Mouse (Mus musculus): ENCODE measurements around the gene Gm9903. TPM values are rescaled to one million over a fixed set of nuclear protein-coding genes. Genes with fewer than 3 reads are reported as not detected.

Gm9903 gene
- total RNA-seq, 2 experiments from 2014 or later: 0.15 TPM; not detected in 1

DNA sequence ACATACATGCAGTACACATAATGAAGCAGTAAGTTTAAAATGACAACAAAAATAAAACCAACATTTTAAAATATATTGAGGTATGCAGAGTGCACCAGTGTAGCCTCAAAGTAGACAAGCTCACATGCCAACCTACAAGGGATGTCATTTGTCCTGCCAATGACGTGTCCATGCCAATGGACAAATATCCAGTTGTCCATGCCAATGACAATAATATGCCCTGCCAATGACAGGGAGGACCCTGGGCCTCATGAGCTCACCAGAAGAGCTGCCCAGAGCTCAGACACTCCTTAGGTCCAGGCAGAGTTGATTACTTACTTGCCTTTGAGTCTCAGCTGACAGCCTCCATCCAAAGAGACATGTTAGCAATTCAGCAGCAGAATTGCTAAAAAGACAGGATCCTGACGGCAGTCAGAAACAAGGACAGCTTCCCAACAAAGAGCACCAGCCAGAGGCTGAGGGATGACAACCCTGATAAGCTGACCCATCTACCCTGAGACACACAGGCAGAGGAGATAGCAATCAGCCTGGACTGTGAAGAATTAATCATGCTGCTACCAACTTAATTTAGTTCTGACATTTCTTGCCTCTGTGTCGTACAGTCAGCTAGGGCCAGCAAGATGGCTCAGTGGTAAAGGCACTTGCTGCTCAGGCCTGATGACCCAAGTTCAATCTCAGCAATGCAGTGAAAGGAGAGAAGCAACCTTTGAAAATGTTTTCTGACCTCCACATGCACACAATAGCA lies 8.1 kb downstream of the Gm9903 start:
- ATAC-seq (replicated peaks; ENCODE audit: poor library complexity, severe bottlenecking): no peak

- ATAC-seq (replicated peaks; ENCODE audit: poor library complexity, severe bottlenecking): no peak
These were observed 9.1 kb downstream of the Gm9903 start for GRCm38 (mm10) chr5:33638826-33639225.

DNA sequence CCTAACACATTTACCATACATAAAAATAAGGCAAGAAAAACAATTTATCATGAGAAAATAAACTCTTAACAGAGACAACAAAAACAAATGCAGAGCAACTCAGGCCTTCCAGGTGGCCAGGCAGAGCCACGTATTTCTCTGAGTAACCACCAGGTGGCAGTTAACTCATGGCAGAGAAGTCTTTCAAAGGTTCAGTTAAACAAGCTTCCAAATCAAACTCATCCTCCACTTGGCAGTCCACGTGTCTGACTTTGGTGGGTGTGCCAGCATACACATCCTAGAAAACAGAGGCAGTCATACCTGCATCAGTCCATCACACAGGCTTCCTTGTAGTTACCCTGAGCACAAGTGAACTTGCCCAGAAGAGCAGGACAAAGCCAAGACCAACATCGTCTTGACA lies 10.9 kb downstream of the Gm9903 start:
- ATAC-seq (replicated peaks; ENCODE audit: poor library complexity, severe bottlenecking): peak; percentile 35; the same call in 1 of the 2 replicates

- no peak for ATAC-seq (replicated peaks; ENCODE audit: poor library complexity, severe bottlenecking)
These were observed 21.3 kb downstream of the Gm9903 start for GRCm38 (mm10) chr5:33651017-33651416.

- no peak for ATAC-seq (replicated peaks; ENCODE audit: poor library complexity, severe bottlenecking)
These were observed 21.8 kb downstream of the Gm9903 start for GRCm38 (mm10) chr5:33651541-33651920.

DNA sequence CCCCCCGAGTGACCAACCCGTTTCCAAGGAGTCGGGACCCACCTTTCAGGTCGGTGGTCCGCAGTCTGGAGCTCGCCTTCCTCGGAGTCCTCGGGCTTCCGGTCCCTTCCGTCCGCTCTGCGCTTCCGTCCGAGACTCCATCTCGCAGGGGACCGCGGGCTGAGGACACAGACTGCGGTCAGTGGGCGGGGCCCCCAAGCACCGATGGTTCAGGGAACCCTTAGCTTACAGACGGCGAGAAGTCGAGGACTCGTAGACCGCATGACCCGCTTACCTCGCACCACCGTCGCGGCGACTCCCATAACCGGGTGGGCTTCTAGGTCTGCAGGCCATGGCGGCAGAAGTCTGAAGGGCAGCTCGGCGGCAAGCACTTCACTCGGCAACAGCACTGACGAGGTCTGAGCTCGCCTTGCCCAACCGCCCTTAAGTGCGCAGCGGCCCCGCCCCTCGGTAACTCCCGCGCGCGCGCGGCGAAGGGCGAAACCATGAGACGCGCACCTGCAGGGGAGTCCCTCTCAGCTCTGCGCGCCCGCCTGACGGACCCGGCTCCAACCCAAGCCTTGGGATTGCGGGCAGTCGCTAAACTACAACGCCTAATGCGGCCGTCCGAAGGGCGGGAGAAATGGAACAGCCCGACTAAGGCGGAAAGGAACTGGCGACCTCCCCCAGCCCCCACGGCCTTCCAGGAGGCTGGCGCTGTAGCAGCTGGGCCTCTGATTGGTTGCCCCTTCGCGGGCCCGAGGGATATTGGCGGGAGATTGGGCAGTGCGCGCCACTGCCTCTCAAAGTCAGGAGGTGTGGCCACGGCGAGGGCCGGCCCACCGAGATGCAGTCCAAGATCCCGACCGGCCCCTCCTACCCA lies 22.4 kb downstream of the Gm9903 start, which contains the start of gene Slbp:
Slbp (minus strand) TSS at position 654 of the 862 bp plus-strand sequence.
- ATAC-seq (replicated peaks; ENCODE audit: poor library complexity, severe bottlenecking): peak; percentile 86

GRCm38 (mm10) chr5:33652783-33653173 lies 23.1 kb downstream of the Gm9903 start:
- no peak for ATAC-seq (replicated peaks; ENCODE audit: poor library complexity, severe bottlenecking)

DNA sequence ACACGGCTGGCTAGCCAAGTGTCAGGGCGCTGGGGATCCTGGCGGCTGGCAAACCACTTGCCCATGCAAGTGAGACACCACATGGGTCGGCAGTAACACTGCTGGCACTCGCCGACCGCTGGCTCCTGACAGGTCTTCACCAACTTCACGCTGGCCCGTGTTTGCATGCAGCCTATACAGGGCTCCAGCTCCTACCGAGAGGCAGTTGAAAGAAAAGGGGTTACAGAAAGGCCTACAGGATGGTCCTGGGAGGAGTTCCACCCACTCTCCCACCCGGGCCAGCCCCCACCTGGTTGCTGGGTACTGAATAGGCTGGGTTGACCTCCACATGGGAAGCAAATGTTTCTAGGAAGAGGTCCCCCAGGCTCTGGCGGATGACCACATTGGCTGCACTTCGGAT lies 24.7 kb downstream of the Gm9903 start:
- no peak for ATAC-seq (replicated peaks; ENCODE audit: poor library complexity, severe bottlenecking)

GRCm38 (mm10) chr5:33655251-33655840 lies 25.6 kb downstream of the Gm9903 start:
- no peak for ATAC-seq (replicated peaks; ENCODE audit: poor library complexity, severe bottlenecking)

DNA sequence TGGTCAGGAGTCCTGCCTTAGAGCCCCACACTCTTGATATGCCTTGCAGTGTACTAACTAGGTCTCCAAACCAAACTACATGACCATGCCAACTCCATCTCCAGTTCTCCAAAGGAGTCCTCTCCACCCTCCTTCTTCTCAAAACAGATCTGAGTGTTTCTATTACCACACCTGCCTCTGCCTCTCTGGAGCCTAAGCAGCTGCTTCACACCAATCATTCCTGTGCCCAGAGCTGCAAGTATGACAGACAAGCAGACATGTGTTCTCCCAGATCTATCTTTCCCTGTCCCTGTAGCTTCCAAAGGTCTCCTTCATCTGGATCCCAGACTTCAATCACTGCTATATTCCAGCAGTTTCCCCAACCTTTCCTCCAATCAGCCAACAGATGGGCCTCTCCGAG lies 27.0 kb downstream of the Gm9903 start:
- ATAC-seq (replicated peaks; ENCODE audit: poor library complexity, severe bottlenecking): no peak

- peak; percentile 40 for ATAC-seq (replicated peaks; ENCODE audit: poor library complexity, severe bottlenecking)
These were observed 27.6 kb downstream of the Gm9903 start for GRCm38 (mm10) chr5:33657251-33657786.

DNA sequence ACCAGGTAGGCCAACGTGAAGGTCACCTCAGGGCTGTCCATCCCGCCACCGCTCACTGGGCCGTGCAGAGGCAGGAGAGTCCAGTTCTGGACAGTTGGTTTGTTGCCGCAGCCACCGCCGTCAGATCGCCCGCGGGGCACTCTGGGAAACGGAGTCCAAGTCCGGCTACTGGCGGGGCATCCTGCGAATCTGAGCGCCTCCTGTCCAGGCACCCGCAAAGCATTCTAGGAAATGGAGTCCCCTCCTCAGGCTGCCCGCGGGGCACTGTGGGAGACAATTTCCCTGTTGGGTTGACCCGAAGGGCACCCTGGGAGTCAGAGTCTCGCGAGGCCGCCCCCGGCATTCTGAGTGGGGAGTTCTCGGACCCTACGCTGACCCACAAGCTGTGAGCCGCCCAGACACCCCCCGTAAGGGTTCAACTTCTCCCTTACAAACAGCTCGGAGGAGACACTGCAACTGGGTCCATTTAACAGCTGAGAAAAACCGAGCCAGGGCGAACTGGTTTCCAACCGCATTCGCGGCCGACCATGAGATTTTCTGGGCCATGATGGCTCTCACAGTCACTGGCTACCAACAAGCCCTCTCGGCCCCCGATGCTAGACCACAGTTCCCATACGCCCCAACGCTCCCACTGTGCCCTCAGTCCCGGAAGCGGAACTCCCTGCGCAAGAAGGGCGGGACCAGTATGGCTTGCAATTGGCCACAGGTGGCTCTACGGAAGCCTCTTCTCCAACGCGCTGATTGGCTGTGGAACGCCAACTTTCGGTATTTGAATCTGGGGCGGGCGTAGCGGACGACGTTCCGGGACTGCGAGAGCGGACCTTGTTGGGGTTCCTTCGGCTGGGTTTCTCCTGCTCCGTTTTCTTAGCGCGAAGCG lies 28.3 kb downstream of the Gm9903 start, which contains the start of the genes Tacc3 and Tmem129:
Tacc3 (plus strand) TSS at position 342 of the 877 bp plus-strand sequence.
Tmem129 (minus strand) TSS at position 630 of the 877 bp plus-strand sequence.
- peak; percentile 84 for ATAC-seq (replicated peaks; ENCODE audit: poor library complexity, severe bottlenecking)

- ATAC-seq (replicated peaks; ENCODE audit: poor library complexity, severe bottlenecking): peak; percentile 6
These were observed 28.9 kb downstream of the Gm9903 start for GRCm38 (mm10) chr5:33658664-33659050.

- ATAC-seq (replicated peaks; ENCODE audit: poor library complexity, severe bottlenecking): no peak
These were observed 38.5 kb downstream of the Gm9903 start for GRCm38 (mm10) chr5:33668223-33668622.

GRCm38 (mm10) chr5:33671659-33672058 lies 41.9 kb downstream of the Gm9903 start:
- ATAC-seq (replicated peaks; ENCODE audit: poor library complexity, severe bottlenecking): no peak

GRCm38 (mm10) chr5:33674439-33674838 lies 44.7 kb downstream of the Gm9903 start:
- no peak for ATAC-seq (replicated peaks; ENCODE audit: poor library complexity, severe bottlenecking)

DNA sequence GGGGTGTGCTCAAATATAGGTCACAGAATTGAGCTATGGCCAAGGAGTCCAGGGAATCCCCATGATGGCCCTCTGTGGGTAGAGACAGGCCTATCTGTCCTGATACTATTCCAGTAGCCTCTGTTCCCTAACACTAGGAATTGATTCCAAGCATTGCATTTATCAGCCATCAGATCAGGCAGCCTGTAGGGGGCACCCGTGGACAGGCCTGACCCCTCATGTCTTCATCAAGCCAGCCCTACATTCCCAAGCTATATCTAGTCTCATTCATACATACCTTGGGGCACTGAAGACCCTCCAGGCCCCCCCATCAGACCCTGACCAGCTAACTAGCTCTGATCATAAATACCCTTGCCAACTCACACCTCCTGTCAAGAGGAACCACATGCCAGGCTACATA lies 46.2 kb downstream of the Gm9903 start:
- peak; percentile 66 for ATAC-seq (replicated peaks; ENCODE audit: poor library complexity, severe bottlenecking)

- no peak for ATAC-seq (replicated peaks; ENCODE audit: poor library complexity, severe bottlenecking)
These were observed 48.5 kb downstream of the Gm9903 start for GRCm38 (mm10) chr5:33678244-33678643.

DNA sequence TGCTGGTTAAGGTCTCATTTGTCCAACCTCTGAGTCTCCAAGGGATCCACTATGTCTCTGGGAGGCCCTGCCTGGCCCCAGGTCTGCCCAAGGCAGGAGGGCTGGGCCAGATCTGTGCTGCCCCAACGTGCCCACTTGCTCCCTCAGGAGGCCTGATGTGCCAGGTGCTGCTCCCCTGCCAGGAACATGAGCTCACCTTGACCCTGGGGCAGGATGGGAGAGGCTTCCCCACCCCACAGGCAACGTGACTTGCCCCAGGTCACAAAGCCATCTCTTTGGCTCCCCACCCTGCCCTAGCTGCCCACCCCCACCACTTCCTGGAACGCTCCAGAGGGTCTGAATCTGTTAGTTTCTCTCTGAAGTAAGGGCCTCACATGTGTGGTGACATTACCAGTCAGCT lies 51.3 kb downstream of the Gm9903 start:
- no peak for ATAC-seq (replicated peaks; ENCODE audit: poor library complexity, severe bottlenecking)

All from granulocyte monocyte progenitor cell, adult 5-6 weeks (primary cell).